Mouse (Mus musculus): ENCODE measurements at regions not wholly inside any gene's neighbourhood (a gene's known extent, or its start where the extent isn't known, plus 50 kb on each side); places are given as distances from the start of the nearest gene placed in this dataset.

- Histone ChIP-seq H3K4me2 (no peak overlapping the region), H3K9ac (no peak overlapping the region), H3K36me3 (no peaks in the 10 kb centered on the region), H3K27me3 (no peaks in the 10 kb centered on the region), H3K4me1 (replicated peaks) (no peaks in the 10 kb centered on the region), H3K4me3 (no peak overlapping the region), H3K27ac (replicated peaks) (no peak overlapping the region), H3K9me3 (no peaks in the 10 kb centered on the region)
- ATAC-seq (ENCODE audit: low FRiP score, low read depth) = no peak
- WGBS = 69% methylated on average over 3 of the region's 3 CpGs
Measured at GRCm38 (mm10) chrX:158987676-158988075, 222.4 kb upstream of the Rps6ka3 start.

- WGBS = 36% methylated on average over 1 of the region's 1 CpGs
- no peaks in the 10 kb centered on the region for H3K36me3 ChIP-seq
- H3K4me3 ChIP-seq = no peak overlapping the region
- no peak overlapping the region for H3K4me2 ChIP-seq
- H3K4me1 ChIP-seq (replicated peaks) = no peaks in the 10 kb centered on the region
- no peak overlapping the region for H3K27ac ChIP-seq (replicated peaks)
- ATAC-seq (ENCODE audit: low FRiP score, low read depth) = no peak
- H3K27me3 ChIP-seq = no peaks in the 10 kb centered on the region
- no peak overlapping the region for H3K9ac ChIP-seq
- no peaks in the 10 kb centered on the region for H3K9me3 ChIP-seq
Measured at GRCm38 (mm10) chrX:159018955-159019354, 191.2 kb upstream of the Rps6ka3 start.

DNA sequence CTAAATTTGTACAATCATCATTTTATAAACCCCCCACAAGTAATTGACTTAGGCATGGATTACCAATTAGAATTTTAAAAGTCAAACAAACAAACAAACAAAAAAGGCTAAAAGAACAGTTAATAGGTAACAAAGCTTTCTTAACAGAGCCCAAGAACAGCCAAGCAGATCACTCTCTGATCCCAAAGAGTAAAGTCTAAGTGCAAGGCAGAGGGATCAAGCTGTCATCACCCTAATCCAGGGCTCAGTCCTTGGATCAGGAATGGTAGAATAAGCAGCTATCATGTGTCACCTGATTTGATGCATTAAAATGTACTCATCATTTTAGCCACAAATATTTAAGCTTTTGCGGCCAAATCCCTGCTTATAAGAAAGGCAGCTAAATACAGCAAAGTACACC lies 183.8 kb upstream of the Rps6ka3 start:
- ATAC-seq (ENCODE audit: low FRiP score, low read depth) = no peak
- Histone ChIP-seq H3K9ac (no peak overlapping the region), H3K36me3 (no peaks in the 10 kb centered on the region), H3K4me2 (no peak overlapping the region), H3K4me1 (replicated peaks) (no peaks in the 10 kb centered on the region), H3K27me3 (no peaks in the 10 kb centered on the region), H3K9me3 (no peaks in the 10 kb centered on the region), H3K27ac (replicated peaks) (no peak overlapping the region), H3K4me3 (no peak overlapping the region)
- WGBS = 86% methylated on average over 1 of the region's 1 CpGs

GRCm38 (mm10) chrX:159031927-159032326 lies 178.2 kb upstream of the Rps6ka3 start:
- no peaks in the 10 kb centered on the region for H3K27me3 ChIP-seq
- no peak for ATAC-seq (ENCODE audit: low FRiP score, low read depth)
- 65% methylated on average over 4 of the region's 4 CpGs for WGBS

GRCm38 (mm10) chrX:159043432-159043831 lies 166.7 kb upstream of the Rps6ka3 start:
- Histone ChIP-seq H3K36me3 (no peaks in the 10 kb centered on the region), H3K4me1 (replicated peaks) (no peaks in the 10 kb centered on the region), H3K4me3 (no peak overlapping the region), H3K27ac (replicated peaks) (no peak overlapping the region), H3K27me3 (no peaks in the 10 kb centered on the region), H3K4me2 (no peak overlapping the region), H3K9ac (no peak overlapping the region), H3K9me3 (no peaks in the 10 kb centered on the region)
- no peak for ATAC-seq (ENCODE audit: low FRiP score, low read depth)
- WGBS = 21% methylated on average over 3 of the region's 3 CpGs

More at GRCm38 (mm10) chrX:159031927-159032326, 178.2 kb upstream of the Rps6ka3 start:
- no peak overlapping the region for H3K27ac ChIP-seq (replicated peaks)
- no peaks in the 10 kb centered on the region for H3K4me1 ChIP-seq (replicated peaks)
- H3K36me3 ChIP-seq = no peaks in the 10 kb centered on the region
- H3K9me3 ChIP-seq = no peaks in the 10 kb centered on the region
- no peak overlapping the region for H3K9ac ChIP-seq
- H3K4me3 ChIP-seq = no peak overlapping the region
- no peak overlapping the region for H3K4me2 ChIP-seq

- 42% methylated on average over 2 of the region's 2 CpGs for WGBS
- Histone ChIP-seq H3K4me1 (replicated peaks) (no peaks in the 10 kb centered on the region), H3K9me3 (no peaks in the 10 kb centered on the region), H3K9ac (no peak overlapping the region), H3K27ac (replicated peaks) (no peak overlapping the region), H3K36me3 (no peaks in the 10 kb centered on the region), H3K4me2 (no peak overlapping the region), H3K4me3 (no peak overlapping the region), H3K27me3 (no peaks in the 10 kb centered on the region)
- no peak for ATAC-seq (ENCODE audit: low FRiP score, low read depth)
Measured at GRCm38 (mm10) chrX:159047876-159048275, 162.2 kb upstream of the Rps6ka3 start.

- WGBS = 82% methylated on average over 8 of the region's 8 CpGs
- ATAC-seq (ENCODE audit: low FRiP score, low read depth) = no peak
- no peaks in the 10 kb centered on the region for H3K9me3 ChIP-seq
- no peaks in the 10 kb centered on the region for H3K36me3 ChIP-seq
- H3K4me2 ChIP-seq = no peak overlapping the region
- H3K9ac ChIP-seq = no peak overlapping the region
- H3K4me1 ChIP-seq (replicated peaks) = no peaks in the 10 kb centered on the region
- H3K27me3 ChIP-seq = no peaks in the 10 kb centered on the region
- no peak overlapping the region for H3K4me3 ChIP-seq
- no peak overlapping the region for H3K27ac ChIP-seq (replicated peaks)
Measured at GRCm38 (mm10) chrX:159055689-159056461, 154.2 kb upstream of the Rps6ka3 start.

DNA sequence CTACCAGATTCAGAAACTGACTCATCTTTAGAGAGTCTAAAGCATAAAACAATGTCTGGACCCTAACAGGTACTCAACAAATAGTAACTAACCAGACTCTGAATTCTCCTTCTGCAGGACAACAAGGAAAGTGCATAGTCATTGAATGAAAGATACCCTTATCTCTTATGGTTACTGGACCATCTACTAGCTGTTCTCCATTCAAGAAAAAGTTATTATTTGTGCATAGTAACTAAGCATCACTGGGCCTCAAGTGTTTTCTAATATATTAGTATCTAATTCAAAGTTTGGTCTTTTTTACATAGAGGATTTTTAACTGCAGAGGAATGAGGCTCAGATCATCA lies 153.7 kb upstream of the Rps6ka3 start:
- ATAC-seq (ENCODE audit: low FRiP score, low read depth) = no peak
- H3K9ac ChIP-seq = no peak overlapping the region
- no peak overlapping the region for H3K4me2 ChIP-seq
- no peak overlapping the region for H3K27ac ChIP-seq (replicated peaks)
- H3K4me1 ChIP-seq (replicated peaks) = no peaks in the 10 kb centered on the region
- H3K9me3 ChIP-seq = no peaks in the 10 kb centered on the region
- H3K27me3 ChIP-seq = no peaks in the 10 kb centered on the region
- no peak overlapping the region for H3K4me3 ChIP-seq
- H3K36me3 ChIP-seq = no peaks in the 10 kb centered on the region

DNA sequence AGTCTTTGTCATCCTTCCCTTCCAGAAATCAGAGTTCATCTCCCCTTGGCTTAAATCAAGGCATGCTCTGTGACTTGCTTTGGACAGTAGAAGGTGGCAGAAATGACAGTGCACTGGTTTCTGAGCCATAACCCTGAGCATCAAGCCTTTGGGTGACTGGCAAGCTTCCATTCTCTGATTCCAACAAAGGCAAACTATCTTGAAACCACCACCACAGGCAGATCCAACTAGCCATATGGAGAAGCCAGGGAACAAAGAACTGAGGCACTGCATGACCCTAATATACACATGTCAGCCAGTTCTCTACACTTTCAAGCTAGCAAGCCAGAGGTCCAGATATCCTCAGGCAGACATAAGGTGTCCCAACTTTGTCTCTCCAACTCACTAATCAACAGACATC lies 151.2 kb upstream of the Rps6ka3 start:
- H3K27me3 ChIP-seq = no peaks in the 10 kb centered on the region
- no peaks in the 10 kb centered on the region for H3K9me3 ChIP-seq
- H3K27ac ChIP-seq (replicated peaks) = no peak overlapping the region
- no peak for ATAC-seq (ENCODE audit: low FRiP score, low read depth)
- no peaks in the 10 kb centered on the region for H3K36me3 ChIP-seq
- H3K4me2 ChIP-seq = no peak overlapping the region
- no peak overlapping the region for H3K9ac ChIP-seq
- no peak overlapping the region for H3K4me3 ChIP-seq
- H3K4me1 ChIP-seq (replicated peaks) = no peaks in the 10 kb centered on the region

- ATAC-seq (ENCODE audit: low FRiP score, low read depth) = no peak
- H3K4me2 ChIP-seq = no peak overlapping the region
Measured at GRCm38 (mm10) chrX:159061322-159061721, 148.8 kb upstream of the Rps6ka3 start.

GRCm38 (mm10) chrX:159066212-159066611 lies 143.9 kb upstream of the Rps6ka3 start:
- Histone ChIP-seq H3K4me3 (no peak overlapping the region), H3K9ac (no peak overlapping the region), H3K4me2 (no peak overlapping the region), H3K36me3 (no peaks in the 10 kb centered on the region), H3K9me3 (no peaks in the 10 kb centered on the region), H3K27me3 (0 out of 2 replicates have a peak, but pooled peaks cover 3% of the 10 kb centered on the region), H3K4me1 (replicated peaks) (no peaks in the 10 kb centered on the region), H3K27ac (replicated peaks) (no peak overlapping the region)
- ATAC-seq (ENCODE audit: low FRiP score, low read depth) = no peak
- 73% methylated on average over 2 of the region's 2 CpGs for WGBS

More at GRCm38 (mm10) chrX:159061322-159061721, 148.8 kb upstream of the Rps6ka3 start:
- H3K9ac ChIP-seq = no peak overlapping the region
- H3K36me3 ChIP-seq = no peaks in the 10 kb centered on the region
- H3K4me3 ChIP-seq = no peak overlapping the region
- H3K9me3 ChIP-seq = no peaks in the 10 kb centered on the region
- no peaks in the 10 kb centered on the region for H3K4me1 ChIP-seq (replicated peaks)
- 0 out of 2 replicates have a peak, but pooled peaks cover 3% of the 10 kb centered on the region for H3K27me3 ChIP-seq
- no peak overlapping the region for H3K27ac ChIP-seq (replicated peaks)

DNA sequence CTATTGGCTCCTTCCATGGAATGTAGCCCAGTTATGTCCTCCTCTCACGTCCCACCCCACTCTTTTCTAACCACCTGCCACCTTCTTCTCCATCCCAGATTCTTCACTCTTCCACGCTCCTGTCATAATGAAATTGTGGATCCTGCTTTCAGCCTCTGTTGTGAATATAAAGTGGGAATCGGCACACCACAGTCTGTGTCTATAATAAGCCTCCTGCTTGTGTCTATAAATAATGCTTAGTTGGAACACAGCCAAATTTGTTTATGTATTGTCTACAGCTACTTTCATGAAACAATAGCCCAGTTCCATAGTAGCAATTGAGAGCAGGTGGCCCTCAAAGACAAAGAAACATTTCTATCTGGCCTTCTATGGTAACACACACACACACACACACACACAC lies 137.5 kb upstream of the Rps6ka3 start:
- H3K4me3 ChIP-seq = no peak overlapping the region
- H3K4me1 ChIP-seq (replicated peaks) = no peaks in the 10 kb centered on the region
- H3K9ac ChIP-seq = no peak overlapping the region
- no peaks in the 10 kb centered on the region for H3K9me3 ChIP-seq
- no peak for ATAC-seq (ENCODE audit: low FRiP score, low read depth)
- 54% methylated on average over 3 of the region's 3 CpGs for WGBS
- no peaks in the 10 kb centered on the region for H3K27me3 ChIP-seq
- no peak overlapping the region for H3K27ac ChIP-seq (replicated peaks)
- no peak overlapping the region for H3K4me2 ChIP-seq
- no peaks in the 10 kb centered on the region for H3K36me3 ChIP-seq

- H3K9ac ChIP-seq = no peak overlapping the region
Measured at GRCm38 (mm10) chrX:159073533-159073932, 136.6 kb upstream of the Rps6ka3 start.

More at GRCm38 (mm10) chrX:159073533-159073932, 136.6 kb upstream of the Rps6ka3 start:
- H3K27me3 ChIP-seq = no peaks in the 10 kb centered on the region
- H3K4me1 ChIP-seq (replicated peaks) = no peaks in the 10 kb centered on the region
- no peak overlapping the region for H3K27ac ChIP-seq (replicated peaks)
- H3K4me2 ChIP-seq = no peak overlapping the region
- no peak for ATAC-seq (ENCODE audit: low FRiP score, low read depth)
- no peaks in the 10 kb centered on the region for H3K36me3 ChIP-seq
- no peak overlapping the region for H3K4me3 ChIP-seq
- H3K9me3 ChIP-seq = no peaks in the 10 kb centered on the region
